Mouse (Mus musculus): Measurements from ENCODE around the gene Gipc1. TPM values are rescaled to one million over a fixed set of nuclear protein-coding genes. Genes with fewer than 3 reads are reported as not detected.

Gipc1 gene
- polyA plus RNA-seq, 1 experiment from 2014 or later = 181 TPM

DNA sequence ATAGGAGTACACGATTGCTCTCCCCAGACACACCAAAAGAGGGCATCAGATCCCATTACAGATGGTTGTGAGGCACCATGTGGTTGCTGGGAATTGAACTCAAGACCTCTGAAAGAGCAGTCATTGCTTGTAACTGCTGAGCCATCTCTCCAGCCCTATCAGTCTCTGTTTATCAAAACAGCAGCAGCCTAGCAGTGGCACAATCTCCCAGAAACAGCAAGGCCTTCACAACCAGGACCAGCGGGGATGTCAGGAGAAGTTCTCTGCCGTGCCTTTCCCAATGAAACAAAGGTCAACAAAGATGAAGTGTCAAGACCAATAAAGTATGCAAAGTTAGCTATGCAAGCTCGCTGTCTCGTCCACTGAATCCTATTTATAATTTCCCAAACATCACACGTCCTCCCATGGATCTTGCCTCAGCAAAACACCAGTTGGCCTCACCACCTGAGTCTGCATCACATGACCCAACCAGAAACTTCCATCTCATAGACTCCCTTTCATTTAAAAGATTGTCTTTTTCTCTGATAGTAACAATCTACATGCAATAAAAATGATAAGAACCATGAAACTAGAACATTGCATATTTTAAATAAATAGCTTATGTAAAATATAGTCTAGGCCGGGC is 20.3 kb upstream of the Gipc1 start:
- Histone ChIP-seq H3K9ac (ENCODE audit: low read length) (no peak overlapping the region), H3K27me3 (ENCODE audit: control insufficient read depth, insufficient read depth, low read length) (no peaks in the 10 kb centered on the region), H3K4me3 (ENCODE audit: low read depth, low read length) (no peak overlapping the region), H3K36me3 (ENCODE audit: control insufficient read depth, insufficient read depth, low read length) (no peaks in the 10 kb centered on the region), H3K4me1 (ENCODE audit: control insufficient read depth, insufficient read depth, low read length) (no peaks in the 10 kb centered on the region), H3K27ac (ENCODE audit: low read depth, low read length) (no peak overlapping the region), H3K9me3 (ENCODE audit: control insufficient read depth, low read length) (0 out of 2 replicates have a peak, but pooled peaks cover 2% of the 10 kb centered on the region), H3K4me2 (ENCODE audit: low read depth) (no peak overlapping the region)
- no peak for ATAC-seq (ENCODE audit: insufficient read depth, low FRiP score, low TSS enrichment)
- WGBS = 88% methylated on average over 7 of the region's 7 CpGs
- no peak for DNase-seq (ENCODE audit: low spot score)

GRCm38 (mm10) chr8:83638856-83639255 is 13.6 kb upstream of the Gipc1 start:
- 77% methylated on average over 4 of the region's 4 CpGs for WGBS
- 0 out of 2 replicates have a peak, but pooled peaks cover 2% of the 10 kb centered on the region for H3K9me3 ChIP-seq (ENCODE audit: control insufficient read depth, low read length)
- no peak overlapping the region for H3K4me2 ChIP-seq (ENCODE audit: low read depth)
- DNase-seq (ENCODE audit: low spot score) (no peak), ATAC-seq (ENCODE audit: insufficient read depth, low FRiP score, low TSS enrichment) (no peak)
- H3K27me3 ChIP-seq (ENCODE audit: control insufficient read depth, insufficient read depth, low read length) = no peaks in the 10 kb centered on the region
- H3K4me1 ChIP-seq (ENCODE audit: control insufficient read depth, insufficient read depth, low read length) = no peaks in the 10 kb centered on the region
- no peaks in the 10 kb centered on the region for H3K36me3 ChIP-seq (ENCODE audit: control insufficient read depth, insufficient read depth, low read length)
- no peak overlapping the region for H3K4me3 ChIP-seq (ENCODE audit: low read depth, low read length)
- no peak overlapping the region for H3K27ac ChIP-seq (ENCODE audit: low read depth, low read length)
- H3K9ac ChIP-seq (ENCODE audit: low read length) = no peak overlapping the region

GRCm38 (mm10) chr8:83639649-83640048 is 12.8 kb upstream of the Gipc1 start:
- no peaks in the 10 kb centered on the region for H3K4me1 ChIP-seq (ENCODE audit: control insufficient read depth, insufficient read depth, low read length)
- no peak overlapping the region for H3K4me2 ChIP-seq (ENCODE audit: low read depth)
- ATAC-seq (ENCODE audit: insufficient read depth, low FRiP score, low TSS enrichment) (no peak), DNase-seq (ENCODE audit: low spot score) (no peak)
- no peak overlapping the region for H3K9ac ChIP-seq (ENCODE audit: low read length)
- H3K36me3 ChIP-seq (ENCODE audit: control insufficient read depth, insufficient read depth, low read length) = no peaks in the 10 kb centered on the region
- WGBS = 79% methylated on average over 5 of the region's 5 CpGs
- 0 out of 2 replicates have a peak, but pooled peaks cover 2% of the 10 kb centered on the region for H3K9me3 ChIP-seq (ENCODE audit: control insufficient read depth, low read length)
- H3K27ac ChIP-seq (ENCODE audit: low read depth, low read length) = no peak overlapping the region
- no peaks in the 10 kb centered on the region for H3K27me3 ChIP-seq (ENCODE audit: control insufficient read depth, insufficient read depth, low read length)
- H3K4me3 ChIP-seq (ENCODE audit: low read depth, low read length) = no peak overlapping the region

GRCm38 (mm10) chr8:83647511-83647910 is 5.0 kb upstream of the Gipc1 start:
- Histone ChIP-seq H3K9ac (ENCODE audit: low read length) (no peak overlapping the region), H3K4me3 (ENCODE audit: low read depth, low read length) (no peak overlapping the region), H3K27me3 (ENCODE audit: control insufficient read depth, insufficient read depth, low read length) (no peaks in the 10 kb centered on the region), H3K4me1 (ENCODE audit: control insufficient read depth, insufficient read depth, low read length) (0 out of 2 replicates have a peak, but pooled peaks cover 4% of the 10 kb centered on the region), H3K27ac (ENCODE audit: low read depth, low read length) (no peak overlapping the region), H3K9me3 (ENCODE audit: control insufficient read depth, low read length) (no peaks in the 10 kb centered on the region), H3K36me3 (ENCODE audit: control insufficient read depth, insufficient read depth, low read length) (no peaks in the 10 kb centered on the region), H3K4me2 (ENCODE audit: low read depth) (no peak overlapping the region)
- WGBS = 93% methylated on average over 11 of the region's 11 CpGs
- no peak for DNase-seq (ENCODE audit: low spot score)
- no peak for ATAC-seq (ENCODE audit: insufficient read depth, low FRiP score, low TSS enrichment)

DNA sequence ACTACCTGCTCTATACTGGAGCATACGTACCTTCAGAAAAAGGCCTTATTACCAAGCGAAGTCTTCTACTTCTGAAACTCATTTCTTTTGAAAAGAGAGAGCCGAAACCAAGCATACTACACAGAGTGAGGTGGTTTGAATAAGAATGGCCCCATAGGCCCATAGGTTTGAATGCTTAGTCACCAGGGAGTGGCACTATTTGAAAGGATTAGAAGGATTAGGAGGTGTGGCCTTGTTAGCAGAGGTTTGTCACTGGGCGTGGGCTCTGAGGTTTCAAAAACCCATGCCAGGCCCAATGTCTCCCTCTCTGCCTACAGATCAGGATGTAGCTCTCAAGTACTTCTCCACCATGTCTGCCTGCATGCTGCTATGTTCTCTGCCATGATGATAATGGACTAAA is 4.4 kb upstream of the Gipc1 start:
- Histone ChIP-seq H3K4me2 (ENCODE audit: low read depth) (no peak overlapping the region), H3K36me3 (ENCODE audit: control insufficient read depth, insufficient read depth, low read length) (no peaks in the 10 kb centered on the region), H3K4me3 (ENCODE audit: low read depth, low read length) (no peak overlapping the region), H3K9me3 (ENCODE audit: control insufficient read depth, low read length) (no peaks in the 10 kb centered on the region), H3K4me1 (ENCODE audit: control insufficient read depth, insufficient read depth, low read length) (0 out of 2 replicates have a peak, but pooled peaks cover 4% of the 10 kb centered on the region), H3K9ac (ENCODE audit: low read length) (no peak overlapping the region), H3K27ac (ENCODE audit: low read depth, low read length) (no peak overlapping the region), H3K27me3 (ENCODE audit: control insufficient read depth, insufficient read depth, low read length) (no peaks in the 10 kb centered on the region)
- ATAC-seq (ENCODE audit: insufficient read depth, low FRiP score, low TSS enrichment) (no peak), DNase-seq (ENCODE audit: low spot score) (no peak)
- WGBS = 94% methylated on average over 4 of the region's 4 CpGs

DNA sequence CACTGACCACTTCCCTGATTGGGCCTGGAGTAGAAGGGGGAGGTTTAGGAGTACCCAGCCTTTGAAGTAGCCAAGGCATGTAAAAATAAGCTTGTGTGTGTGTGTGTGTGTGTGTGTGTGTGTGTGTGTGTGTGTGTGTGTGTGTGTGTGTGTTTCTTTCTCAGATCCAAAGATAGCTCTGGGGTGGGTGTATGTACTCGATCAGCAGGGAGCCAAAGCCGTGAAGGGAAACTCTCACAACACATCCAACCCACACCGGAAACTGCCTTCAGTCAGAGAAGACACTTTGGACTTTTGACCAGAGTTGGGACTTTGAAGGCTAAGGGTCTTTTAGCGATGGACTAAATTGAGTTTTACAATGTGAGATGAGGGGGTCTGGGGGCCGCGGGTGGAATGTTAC is 2.8 kb upstream of the Gipc1 start:
- Histone ChIP-seq H3K4me2 (ENCODE audit: low read depth) (no peak overlapping the region), H3K36me3 (ENCODE audit: control insufficient read depth, insufficient read depth, low read length) (no peaks in the 10 kb centered on the region), H3K27ac (ENCODE audit: low read depth, low read length) (no peak overlapping the region), H3K9me3 (ENCODE audit: control insufficient read depth, low read length) (no peaks in the 10 kb centered on the region), H3K4me1 (ENCODE audit: control insufficient read depth, insufficient read depth, low read length) (peaks cover 10% of the 10 kb centered on the region), H3K9ac (ENCODE audit: low read length) (no peak overlapping the region), H3K27me3 (ENCODE audit: control insufficient read depth, insufficient read depth, low read length) (no peaks in the 10 kb centered on the region), H3K4me3 (ENCODE audit: low read depth, low read length) (no peak overlapping the region)
- WGBS = 94% methylated on average over 6 of the region's 6 CpGs
- DNase-seq (ENCODE audit: low spot score) = no peak
- no peak for ATAC-seq (ENCODE audit: insufficient read depth, low FRiP score, low TSS enrichment)

DNA sequence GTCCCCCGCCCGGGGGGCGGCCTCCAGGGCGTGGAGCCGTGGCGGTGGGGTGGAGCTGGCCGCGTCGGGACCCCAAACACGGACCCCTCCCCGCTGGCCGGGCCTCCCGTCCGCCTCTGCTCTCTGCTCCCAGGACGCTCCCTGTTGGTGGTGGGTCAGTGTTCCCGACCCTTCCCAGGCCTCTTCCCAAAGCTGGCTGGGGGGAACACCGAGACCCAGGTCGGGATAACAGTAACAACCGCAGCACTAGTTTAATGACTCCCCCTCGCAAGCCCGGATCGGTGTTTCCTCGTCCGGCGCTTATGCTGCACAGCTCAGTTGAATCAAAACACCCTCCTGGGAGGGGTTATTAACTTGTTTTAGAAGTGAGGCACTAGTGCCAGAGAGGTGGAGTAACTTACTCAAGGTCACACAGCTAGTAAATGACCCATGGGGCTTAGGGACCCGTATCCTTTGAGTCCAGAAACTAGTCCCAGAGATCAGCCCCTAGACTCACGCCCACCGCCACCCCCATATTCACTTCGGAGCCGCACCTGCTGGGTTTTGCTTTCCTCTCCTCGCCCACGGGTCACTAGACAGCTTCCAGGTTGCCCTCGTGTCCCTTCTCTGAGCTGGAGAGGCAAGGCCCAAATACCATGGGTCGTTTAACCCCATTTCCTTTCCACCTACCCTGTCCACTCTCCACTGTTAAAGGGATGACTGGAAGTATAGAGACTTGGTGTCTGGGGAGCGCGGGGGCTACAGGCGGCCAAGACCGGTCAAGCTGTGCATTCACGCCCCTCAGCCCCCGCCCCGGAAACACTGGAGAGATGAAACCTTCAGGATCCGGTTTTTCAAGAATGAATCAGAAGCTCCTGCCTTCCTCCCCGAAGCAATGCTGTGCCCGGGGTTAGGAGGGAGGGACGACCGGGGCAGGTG is 526 bp downstream of the Gipc1 start:
- Histone ChIP-seq H3K36me3 (ENCODE audit: control insufficient read depth, insufficient read depth, low read length) (no peaks in the 10 kb centered on the region; the same call in 1 of the 2 replicates), H3K27ac (ENCODE audit: low read depth, low read length) (0 out of 2 replicates have a peak overlapping the region, but pooled peaks have one; percentile 29), H3K27me3 (ENCODE audit: control insufficient read depth, insufficient read depth, low read length) (no peaks in the 10 kb centered on the region), H3K4me3 (ENCODE audit: low read depth, low read length) (peak overlapping the region; percentile 87), H3K4me2 (ENCODE audit: low read depth) (peak overlapping the region; percentile 95), H3K4me1 (ENCODE audit: control insufficient read depth, insufficient read depth, low read length) (peaks cover 10% of the 10 kb centered on the region), H3K9ac (ENCODE audit: low read length) (peak overlapping the region; percentile 87), H3K9me3 (ENCODE audit: control insufficient read depth, low read length) (no peaks in the 10 kb centered on the region)
- WGBS = 4% methylated on average over 46 of the region's 46 CpGs
- DNase-seq (ENCODE audit: low spot score) (no peak), ATAC-seq (ENCODE audit: insufficient read depth, low FRiP score, low TSS enrichment) (peak; percentile 70; the same call in 1 of the 2 replicates)

- peak overlapping the region; percentile 87 for H3K4me3 ChIP-seq (ENCODE audit: low read depth, low read length)
- 48% methylated on average over 10 of the region's 10 CpGs for WGBS
- H3K27ac ChIP-seq (ENCODE audit: low read depth, low read length) = 0 out of 2 replicates have a peak overlapping the region, but pooled peaks have one; percentile 14
- H3K4me2 ChIP-seq (ENCODE audit: low read depth) = peak overlapping the region; percentile 95
- no peaks in the 10 kb centered on the region for H3K9me3 ChIP-seq (ENCODE audit: control insufficient read depth, low read length)
- H3K27me3 ChIP-seq (ENCODE audit: control insufficient read depth, insufficient read depth, low read length) = no peaks in the 10 kb centered on the region
- peaks cover 10% of the 10 kb centered on the region for H3K4me1 ChIP-seq (ENCODE audit: control insufficient read depth, insufficient read depth, low read length)
- ATAC-seq (ENCODE audit: insufficient read depth, low FRiP score, low TSS enrichment) = no peak
- peak overlapping the region; percentile 87 for H3K9ac ChIP-seq (ENCODE audit: low read length)
- no peaks in the 10 kb centered on the region; the same call in 1 of the 2 replicates for H3K36me3 ChIP-seq (ENCODE audit: control insufficient read depth, insufficient read depth, low read length)
- no peak for DNase-seq (ENCODE audit: low spot score)
These were observed 1.2 kb downstream of the Gipc1 start for GRCm38 (mm10) chr8:83653662-83654017.
